Mouse (Mus musculus): ENCODE results near the gene Ifitm10.

DNA sequence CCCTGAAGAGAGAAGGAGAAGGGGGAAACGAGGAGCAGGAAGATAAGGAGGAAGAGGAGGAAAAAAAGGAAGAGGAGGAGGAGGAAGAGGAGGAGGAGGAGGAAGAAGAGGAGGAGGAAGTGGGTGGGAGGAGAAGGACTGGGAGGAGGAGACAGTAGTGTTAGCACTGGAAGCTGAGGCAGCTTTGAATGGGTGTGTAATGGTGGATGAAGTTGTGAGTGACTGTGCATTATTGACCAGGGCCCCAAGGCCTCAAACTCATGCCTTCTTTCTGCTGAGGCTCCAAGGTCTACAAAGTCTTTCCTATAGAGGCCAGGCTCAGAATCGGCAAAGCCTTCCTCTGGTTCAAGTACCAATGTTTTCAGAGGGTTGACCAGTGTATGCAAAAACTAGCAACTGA, 48.3 kb upstream of the Ifitm10 start:
- TF ChIP-seq CHD2 (IDR thresholded peaks at IDR 0.05; ENCODE audit: low read depth, low read length) (no peak), ZC3H11A (IDR thresholded peaks at IDR 0.05; ENCODE audit: borderline replicate concordance, low read depth, low read length) (no peak), MAFK (IDR thresholded peaks at IDR 0.05; ENCODE audit: insufficient read depth, low read depth, low read length) (no peak), ZNF384 (IDR thresholded peaks at IDR 0.05; ENCODE audit: low read depth, low read length) (no peak), HCFC1 (IDR thresholded peaks at IDR 0.05; ENCODE audit: borderline replicate concordance, insufficient read depth, low read length) (no peak)
